Mouse (Mus musculus): ENCODE measurements around the gene Ppfia1.
A peak's percentile ranks its signal among the peaks of the same experiment; 100 is the strongest.

Ppfia1 gene

DNA sequence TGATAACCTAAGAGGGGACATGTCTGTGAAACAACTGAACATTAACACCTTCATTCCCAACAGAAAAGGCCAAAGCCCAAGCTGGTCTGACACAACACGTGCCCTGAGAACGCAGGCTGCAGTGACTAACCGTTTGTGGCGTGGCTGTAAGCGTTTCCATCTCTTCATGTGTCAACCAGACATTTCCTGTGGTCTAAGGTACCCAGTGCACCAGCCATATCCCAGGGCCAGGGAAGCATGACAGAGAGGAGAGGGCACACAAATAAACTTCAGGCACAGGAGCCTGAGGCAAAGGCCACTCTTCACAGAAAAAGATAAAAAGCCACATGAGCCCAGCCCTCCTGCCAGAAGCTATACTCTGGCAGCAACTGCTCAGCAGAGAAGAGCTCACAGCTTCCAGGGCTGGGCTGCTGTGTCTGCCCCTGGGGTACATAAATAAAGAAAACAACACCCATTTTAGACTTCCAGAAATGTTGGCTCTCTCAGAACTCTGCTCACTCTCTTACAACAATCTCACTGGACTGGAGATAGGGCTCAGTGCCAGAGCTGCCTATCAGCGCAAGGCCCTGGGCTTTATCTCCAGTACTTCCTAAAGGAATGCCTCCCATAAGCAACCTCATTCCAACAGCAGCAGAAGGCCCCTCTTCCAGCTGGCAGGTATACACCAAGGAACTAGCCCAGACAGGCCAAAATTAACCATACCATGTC is 64.3 kb downstream of the Ppfia1 start:
- no peak for DNase-seq (ENCODE audit: low spot score)

DNA sequence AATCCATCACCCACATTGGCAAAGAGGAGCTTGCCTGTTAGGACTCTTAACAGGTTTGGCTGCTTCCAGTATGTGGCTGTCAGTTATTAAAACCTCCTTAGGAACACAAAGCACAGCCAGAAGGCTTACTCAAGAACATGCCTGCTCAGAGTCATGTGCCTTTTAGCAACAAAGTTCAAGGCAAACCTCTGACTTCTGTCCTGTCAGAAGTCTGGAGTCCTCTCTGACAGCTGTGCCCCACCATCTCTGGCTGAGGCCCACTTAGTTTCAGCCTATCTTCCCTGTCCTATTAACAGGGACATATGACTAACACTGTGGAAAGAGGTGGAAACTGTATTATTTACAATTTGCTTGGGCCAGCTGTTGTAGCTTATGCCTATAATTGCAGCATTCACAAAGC is 73.2 kb downstream of the Ppfia1 start:
- peak; percentile 54 for DNase-seq (ENCODE audit: low spot score)

DNA sequence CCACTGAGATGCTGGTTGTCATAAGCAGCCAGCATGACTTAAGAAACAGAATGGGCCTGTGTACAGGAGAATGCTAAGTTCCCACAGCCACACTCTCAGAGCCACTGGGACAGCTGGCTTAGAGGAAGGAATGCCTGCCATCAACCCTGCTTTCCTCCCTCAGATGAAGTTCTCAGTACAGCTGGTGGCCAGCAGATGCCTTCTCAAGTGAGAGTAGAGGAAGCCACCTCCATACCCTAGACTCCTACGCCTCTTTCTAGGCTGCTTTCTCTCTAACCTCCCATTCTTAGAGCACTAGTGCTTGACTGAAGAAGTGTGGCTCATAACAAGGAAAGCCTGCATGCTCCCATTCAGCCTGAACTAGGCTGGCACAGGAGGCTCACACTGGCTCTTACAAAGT is 74.0 kb downstream of the Ppfia1 start:
- no peak for DNase-seq (ENCODE audit: low spot score)

DNA sequence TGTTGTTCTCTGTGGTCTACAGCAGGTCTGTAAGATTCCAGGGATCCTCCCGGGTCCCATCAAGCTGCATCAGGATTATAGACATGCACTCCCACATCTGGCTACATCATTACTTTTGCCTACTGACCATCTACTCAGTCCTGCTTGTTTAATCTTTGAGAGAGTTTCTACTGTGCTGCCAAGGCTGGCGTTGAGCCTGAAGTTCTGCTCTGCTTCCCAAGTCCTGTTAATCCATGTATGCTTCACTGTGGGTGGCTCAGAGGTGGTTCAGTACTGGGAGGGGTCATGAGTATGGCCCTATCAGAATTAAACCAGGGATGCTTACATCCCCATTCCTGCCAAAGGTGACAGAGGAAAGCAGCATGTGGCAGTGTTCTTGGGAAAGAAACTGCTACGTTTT is 77.8 kb downstream of the Ppfia1 start:
- DNase-seq (ENCODE audit: low spot score) = no peak

DNA sequence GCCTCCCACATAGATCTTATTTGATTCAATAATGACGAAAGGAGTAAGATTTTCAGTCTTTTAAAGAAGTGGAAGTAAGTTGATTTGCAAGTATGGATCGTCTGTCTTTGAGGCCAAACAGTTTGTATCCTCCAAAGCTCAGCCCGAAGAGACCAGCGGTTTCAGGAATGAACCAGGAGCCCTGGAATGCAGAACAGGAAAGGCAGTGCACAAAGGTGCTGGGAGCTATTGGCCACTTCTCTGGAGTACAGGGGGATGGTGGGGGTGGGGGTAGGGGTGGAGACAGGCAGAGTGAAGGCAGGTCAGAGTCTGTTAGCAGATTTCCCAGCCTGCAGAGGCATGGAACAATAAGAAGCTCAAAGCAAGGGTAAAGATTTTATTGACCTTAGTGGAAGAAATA is 80.0 kb downstream of the Ppfia1 start:
- DNase-seq (ENCODE audit: low spot score) = no peak

DNA sequence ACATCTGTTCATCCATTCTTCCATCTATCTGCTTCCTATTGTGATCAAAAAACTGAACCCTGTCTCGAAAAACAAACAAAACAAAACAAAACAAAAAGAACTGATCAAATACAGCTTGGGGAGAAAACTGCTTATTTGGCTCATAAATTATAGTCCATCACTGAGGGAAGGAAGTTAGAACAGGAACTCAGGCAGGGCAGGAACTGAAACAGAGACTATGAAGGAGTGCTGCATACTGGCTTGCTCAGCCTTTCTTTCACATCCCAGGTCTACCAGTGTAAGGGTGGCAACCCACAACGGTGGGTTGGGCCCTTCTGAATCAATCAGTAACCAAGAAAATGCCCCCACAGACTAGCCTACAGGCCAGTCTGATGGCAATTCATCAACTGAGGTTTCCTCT is 82.4 kb downstream of the Ppfia1 start:
- no peak for DNase-seq (ENCODE audit: low spot score)

DNA sequence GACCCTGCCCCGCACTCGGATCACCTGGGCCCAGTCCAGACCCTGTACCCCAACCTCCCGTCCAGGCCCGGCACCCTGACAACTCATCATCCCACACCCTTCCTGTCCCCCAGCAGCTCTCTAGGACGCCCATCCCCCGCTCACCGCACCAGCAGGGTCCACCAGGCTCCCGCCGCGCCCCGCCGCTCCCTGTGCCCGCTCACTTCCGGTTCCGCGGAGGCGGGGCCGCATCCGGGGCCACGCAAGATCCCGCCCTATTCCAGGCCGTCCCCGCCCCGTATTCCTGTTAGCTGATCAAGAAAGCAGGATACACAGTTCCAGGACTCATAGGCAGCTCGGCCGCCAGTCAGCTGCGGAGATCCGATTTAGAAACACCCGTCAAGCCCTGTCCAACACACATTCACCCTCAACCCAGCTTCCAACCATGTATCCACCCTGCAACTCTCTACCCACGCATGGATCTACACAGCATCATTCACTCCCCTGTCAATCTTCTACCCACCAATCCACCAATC is 82.9 kb downstream of the Ppfia1 start, which contains the start of gene Cttn:
TSS of gene Cttn (minus strand) at position 465 of the 515 bp plus-strand sequence.
- DNase-seq (ENCODE audit: low spot score) = peak; percentile 83

DNA sequence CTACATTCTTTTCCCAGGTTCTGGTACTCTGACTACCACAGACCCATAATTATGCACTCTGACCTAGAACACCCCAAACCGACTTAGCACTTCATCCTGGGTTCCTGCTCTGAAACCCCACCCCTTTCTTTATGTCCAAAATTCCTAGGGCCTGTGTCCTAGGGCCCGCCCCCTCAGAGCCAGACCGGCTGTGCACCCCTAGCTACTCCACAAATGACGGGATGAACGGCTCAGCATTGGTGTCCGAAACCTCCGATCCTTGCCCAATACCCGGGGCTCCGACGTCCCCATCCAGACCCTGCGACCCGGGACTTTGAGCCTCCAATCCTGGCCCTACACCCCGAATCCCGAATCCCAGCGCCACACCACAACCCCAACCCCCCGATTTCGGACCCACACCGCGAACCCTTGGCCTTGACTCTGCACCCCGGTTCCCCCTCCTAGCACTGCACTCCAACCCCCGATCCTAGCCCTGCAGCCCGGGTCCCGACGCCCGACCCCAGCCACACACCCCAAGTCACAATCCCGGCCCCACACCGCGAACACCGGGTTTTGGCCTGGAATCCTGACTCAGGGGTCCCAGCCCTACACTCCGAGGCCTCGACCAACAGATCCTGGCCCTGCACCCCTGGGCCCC is 83.5 kb downstream of the Ppfia1 start:
- DNase-seq (ENCODE audit: low spot score) = peak; percentile 20

DNA sequence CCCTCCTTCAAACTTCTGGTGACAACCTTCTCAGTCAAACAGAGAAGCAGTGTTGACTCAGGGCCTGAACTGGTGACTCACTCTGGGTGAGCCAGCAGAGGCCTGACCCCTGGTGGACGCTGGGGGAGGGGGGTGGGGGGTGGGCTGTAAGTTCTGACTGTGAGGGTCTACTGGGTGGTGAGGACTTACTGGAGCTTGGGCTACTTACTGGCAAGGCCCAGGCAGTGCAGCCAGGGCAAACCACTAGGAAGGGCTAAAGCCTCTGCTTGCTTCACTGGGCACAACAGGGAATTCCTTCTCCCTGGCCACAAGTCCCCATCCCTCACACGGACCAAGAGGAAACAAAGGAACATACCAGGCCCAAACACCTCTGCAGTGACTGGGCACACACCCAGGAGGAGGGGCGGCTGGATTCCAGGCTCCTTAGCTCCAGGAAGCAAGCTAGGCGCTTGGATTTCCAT is 84.3 kb downstream of the Ppfia1 start:
- peak; percentile 74 for DNase-seq (ENCODE audit: low spot score)

DNA sequence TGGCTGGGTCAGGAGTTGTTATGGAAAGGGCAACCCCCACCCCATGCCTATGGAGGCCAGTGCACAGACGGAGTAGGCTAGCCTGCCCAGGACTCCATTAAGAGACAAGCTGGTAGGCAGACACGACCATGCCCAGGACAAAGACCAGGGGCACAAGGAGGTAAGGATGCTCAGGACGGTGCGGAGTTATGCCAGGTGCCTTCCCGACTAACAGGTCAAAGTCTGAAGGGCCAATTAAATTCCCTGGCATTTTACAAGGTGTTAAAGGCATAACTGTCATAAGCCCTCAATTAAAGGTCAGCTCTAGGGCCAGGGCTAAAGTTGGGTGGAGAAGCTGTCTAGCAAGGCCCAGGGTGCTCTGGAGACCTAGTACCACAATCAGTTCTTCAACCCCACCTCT is 84.8 kb downstream of the Ppfia1 start:
- DNase-seq (ENCODE audit: low spot score) = no peak

DNA sequence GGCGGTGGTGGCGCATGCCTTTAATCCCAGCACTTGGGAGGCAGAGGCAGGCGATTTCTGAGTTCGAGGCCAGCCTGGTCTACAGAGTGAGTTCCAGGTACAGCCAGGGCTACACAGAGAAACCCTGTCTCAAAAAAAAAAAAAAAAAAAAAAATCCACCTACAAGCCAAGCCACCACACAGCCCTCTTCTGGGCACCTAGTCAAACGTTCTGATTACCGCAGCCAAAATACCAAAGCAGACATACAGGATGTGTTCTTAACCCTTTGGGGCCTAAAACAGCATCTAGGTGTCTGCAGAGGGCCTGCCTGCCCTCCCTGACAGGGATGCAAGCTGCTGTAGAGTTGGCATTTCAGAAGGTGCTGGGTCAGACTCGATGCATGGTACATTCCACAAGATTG is 91.0 kb downstream of the Ppfia1 start:
- DNase-seq (ENCODE audit: low spot score) = no peak

DNA sequence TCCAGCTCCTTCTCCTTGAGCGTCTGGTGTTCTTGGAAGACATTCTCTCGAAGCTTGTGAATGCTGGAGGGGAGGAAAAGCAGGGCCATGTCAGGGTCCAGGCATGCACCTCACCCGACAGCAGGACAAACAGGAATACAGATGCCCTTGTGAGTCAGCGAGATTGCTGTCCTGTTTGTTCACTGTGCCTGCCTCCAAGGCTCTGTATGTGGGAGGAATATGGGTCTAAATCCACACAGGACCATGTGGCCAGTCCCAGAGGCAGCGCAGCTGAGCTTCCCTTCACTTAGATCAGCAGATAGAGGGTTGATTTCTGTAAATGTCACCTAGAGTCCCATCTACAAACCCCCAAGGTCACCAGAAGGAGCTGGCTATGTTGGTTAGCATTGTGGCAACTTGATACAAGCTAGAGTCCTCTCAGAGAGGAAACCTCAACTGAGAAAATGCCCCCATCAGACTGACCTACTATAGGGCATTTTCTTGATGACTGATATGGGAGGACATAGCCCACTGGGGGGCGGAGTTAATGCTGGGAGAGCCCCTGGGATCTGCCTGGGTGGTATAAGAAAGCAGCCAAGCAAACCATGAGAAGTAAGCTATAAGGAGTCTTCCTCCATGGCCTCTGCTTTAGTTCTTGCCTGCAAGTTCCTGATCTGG is 92.2 kb downstream of the Ppfia1 start:
- DNase-seq (ENCODE audit: low spot score) = no peak

DNA sequence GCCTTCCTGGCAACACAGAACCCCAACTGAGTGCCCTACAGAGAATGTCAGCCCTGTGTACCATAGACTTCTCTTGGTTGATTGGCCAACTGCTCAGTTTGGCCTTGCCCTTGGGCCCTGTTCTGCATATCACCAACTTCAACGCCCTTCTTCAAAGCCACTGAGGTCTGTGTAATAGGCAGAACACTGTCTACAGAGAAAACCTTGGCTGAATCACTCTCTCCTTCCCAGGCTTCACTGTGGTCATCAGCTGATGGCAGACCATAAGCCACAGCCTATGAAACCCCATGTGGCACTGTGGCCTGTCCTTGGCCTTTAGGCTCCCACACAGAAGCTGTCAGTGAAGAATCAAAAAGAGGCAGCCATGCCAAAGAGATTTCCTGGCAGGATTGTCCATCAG is 94.6 kb downstream of the Ppfia1 start:
- peak; percentile 26 for DNase-seq (ENCODE audit: low spot score)

DNA sequence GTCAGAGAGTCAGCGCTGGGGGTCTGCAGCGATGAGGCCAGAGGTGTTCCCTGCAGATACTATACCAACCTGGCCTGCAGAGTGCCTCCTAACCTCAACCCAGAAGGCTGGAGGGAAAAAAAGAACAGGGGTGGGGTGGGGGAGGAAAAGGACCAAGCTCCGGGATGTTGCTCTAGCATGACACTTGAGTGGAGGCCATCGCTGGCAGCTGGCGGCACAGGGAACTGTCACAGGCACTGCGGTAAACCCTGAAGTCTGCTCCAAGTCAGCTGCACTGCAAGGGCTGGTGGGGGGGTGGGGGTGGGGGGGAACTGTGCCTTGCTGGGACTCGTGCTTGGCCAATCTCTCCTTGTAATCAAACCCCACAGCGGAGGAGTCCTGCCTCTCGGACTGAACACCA is 102.9 kb downstream of the Ppfia1 start:
- no peak for DNase-seq (ENCODE audit: low spot score)

DNA sequence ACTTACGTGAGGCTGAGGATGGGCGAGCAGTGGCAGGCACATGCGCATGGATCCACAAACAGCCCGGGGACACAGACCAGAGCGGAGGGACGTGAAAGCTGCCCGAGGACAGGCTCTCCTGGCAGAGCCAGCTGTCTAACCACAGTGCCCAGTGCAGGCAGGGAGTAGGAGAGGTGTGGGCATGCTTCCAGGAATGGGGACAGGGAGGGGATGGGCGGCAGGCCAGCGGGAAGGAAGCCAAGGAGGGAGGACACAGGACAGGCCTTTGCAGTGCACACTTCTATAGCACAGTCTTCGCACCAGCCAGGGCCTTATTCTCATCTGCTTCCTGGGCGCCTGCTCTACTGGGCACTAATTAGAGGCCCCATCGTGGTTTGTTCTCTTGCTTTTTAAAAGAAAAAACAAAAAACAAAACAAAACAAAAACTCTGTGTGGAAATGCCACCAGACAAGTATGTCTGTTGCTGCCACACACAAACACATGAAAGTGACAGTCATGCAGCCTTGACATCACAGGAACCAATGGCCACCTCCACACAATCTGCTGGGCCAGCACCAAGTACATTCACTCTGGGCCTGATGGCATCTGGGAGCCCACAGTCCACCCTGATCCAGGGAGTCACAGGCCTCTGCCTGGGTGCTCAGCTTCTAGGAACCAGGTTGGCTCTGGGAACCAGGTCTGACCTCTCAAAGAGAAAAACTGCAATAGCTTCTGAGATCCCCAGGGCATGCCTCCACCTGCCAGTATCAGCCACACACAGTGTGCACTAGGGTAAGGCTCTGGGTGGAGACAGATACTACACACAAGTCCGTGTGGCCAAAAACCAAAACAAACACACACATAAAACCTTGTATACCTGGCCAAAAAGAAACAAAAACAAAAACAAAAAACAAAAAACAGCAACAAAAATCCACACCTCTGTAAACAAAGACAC is 103.6 kb downstream of the Ppfia1 start:
- peak; percentile 66 for DNase-seq (ENCODE audit: low spot score)

DNA sequence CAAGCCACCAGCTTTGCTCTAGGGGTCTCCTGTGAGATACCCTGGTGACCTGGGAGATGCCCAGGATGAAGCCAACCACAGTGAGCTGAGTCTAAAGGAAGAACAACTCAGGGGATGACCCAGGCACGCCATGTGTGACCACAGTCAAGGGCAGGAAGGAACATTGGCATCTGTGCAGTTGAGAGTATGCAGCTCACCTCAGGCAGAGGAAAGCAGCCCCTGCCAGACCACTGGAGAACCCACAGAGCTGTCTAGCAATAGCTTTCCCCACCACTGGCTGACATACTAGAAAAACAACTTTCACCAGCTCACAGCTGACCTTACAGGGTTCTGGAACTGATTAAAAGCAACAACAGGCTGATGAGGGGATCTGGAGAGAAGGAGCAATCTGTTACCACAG is 105.3 kb downstream of the Ppfia1 start:
- DNase-seq (ENCODE audit: low spot score) = no peak

DNA sequence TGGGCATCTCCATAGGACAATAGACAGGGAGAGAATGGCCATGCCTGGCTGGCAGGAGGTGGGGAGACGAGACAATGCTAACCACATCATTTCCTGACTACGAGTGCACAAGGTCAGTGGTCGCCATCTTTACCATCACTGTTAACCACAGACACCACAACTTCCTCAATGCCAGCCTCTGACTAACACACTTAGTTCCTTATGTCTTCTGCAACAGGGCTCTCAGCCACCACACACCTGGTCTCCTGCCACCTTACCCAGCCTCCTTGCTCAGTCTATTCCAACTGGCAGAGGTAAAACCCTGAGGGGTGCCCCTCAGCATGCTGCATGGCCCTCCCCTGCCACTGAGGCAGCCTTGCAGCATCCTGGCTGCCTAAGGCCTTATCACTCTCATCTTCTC is 106.4 kb downstream of the Ppfia1 start:
- DNase-seq (ENCODE audit: low spot score) = no peak

DNA sequence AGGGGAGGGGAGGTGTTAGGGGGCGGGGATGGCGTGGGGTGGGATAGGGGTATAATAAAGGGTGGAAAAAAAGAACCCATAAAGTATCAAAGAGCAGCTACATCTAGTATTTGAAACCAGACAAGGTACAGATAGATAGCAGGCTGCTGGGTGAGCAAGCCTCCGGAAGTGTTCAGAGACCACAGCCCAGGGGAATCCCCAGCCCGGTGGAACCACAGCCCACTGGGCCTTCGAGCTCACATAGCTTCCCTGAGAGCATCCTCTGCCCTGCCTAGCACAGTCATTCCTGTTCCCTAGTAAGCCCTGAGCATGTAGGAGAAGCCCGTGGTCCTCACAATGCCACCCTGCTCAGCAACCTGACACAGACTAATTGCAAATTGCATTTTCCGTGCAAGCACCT is 108.7 kb downstream of the Ppfia1 start:
- no peak for DNase-seq (ENCODE audit: low spot score)

DNA sequence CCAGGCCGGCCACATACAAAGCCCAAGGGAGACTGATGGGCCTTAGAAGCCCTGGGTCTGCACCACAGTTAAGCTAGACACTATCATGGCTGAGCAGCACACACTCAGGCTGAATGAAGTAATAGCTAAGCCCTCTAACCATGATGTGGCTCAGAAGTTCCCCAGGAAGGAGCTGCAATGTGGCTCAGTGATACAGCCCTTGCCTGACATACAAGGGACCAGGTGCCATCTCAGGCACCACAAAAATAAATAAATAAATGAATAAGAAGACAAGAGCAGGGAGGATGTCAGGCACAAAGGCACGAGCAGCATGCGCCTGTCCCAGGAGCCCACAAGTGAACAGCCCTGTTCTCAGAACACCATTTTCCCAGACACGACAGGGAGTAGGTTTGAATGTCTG is 111.6 kb downstream of the Ppfia1 start:
- no peak for DNase-seq (ENCODE audit: low spot score)

DNA sequence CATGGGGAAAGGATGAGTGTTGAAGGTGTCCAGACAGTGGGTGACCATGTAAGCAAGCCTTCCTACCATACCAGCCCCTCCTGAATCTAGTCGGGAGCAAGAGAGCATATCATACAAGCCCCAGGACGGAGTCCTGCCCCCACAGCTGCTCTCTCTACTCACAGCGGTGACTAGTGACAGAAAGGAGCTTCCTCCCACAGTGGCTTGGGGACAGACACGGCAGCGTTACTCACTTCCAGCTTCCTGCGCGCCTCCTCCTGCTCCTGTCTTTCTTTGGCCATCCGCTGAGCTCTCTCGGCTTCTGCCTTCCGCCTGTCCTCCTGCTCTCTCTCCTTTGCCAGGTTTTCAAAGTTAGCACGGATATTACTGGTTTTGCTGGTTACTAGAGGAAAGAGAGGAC is 112.1 kb downstream of the Ppfia1 start:
- DNase-seq (ENCODE audit: low spot score) = no peak

DNA sequence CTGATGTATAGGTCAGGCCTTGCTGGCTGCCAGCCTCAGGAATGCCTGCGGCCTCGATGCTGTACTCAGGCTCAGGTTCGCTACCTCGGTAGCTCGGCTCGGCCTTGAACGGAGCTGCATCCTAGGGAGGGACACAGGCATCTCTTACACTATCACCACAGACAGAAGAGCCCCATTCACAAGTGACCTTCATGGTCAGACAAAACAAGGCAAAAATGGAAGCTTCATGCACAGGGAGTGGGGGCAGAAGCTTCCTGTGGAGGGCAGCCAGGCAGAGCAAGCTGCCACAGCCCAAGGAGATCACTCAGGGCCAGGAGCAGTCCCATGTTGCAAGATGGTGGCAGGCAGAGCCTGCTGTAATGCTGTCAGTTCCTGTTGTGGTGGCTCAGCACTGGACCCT is 114.7 kb downstream of the Ppfia1 start:
- no peak for DNase-seq (ENCODE audit: low spot score)

DNA sequence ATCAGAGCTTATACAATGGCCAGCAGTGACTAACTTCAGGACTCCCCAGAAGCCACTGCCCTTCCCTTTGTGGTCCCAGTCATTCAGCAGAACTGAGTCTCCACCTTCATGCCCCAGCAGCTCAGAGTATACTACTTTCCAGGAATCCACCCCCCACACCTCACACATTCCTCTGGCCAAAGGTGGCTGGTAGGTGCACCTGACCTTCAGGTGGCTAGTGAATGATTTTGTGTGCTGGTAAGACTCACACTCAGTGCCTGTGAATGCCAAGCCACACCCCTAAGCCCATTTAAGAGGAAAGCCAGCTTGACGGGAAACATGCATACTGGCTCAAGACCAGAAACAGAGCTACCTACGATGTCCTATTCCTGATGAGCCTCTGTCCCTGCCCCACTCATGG is 120.6 kb downstream of the Ppfia1 start:
- DNase-seq (ENCODE audit: low spot score) = no peak

All from adipocyte (in vitro differentiated cells).